Mouse (Mus musculus) CD4-positive, CD25-positive, alpha-beta regulatory T cell, adult 4 months (primary cell): ENCODE data around the gene Sell. TPM values are rescaled to one million over a fixed set of nuclear protein-coding genes. Genes with fewer than 3 reads are reported as not detected.

Experiments used
- polyA plus RNA-seq, 2 experiments: library from polyadenylated mRNA; unstranded; fragments of 100-300 nt; shearing (Covaris generic); gene quantifications; one replicate each; pipeline ENCODE4 v1.2.1; 2017

Gene Sell
- polyA plus RNA-seq, 2 experiments from 2014 or later = 554 to 560 TPM

Other genes with a start within 250 kb of the Sell start
- 10 to 100 TPM; 22.1 to 22.4 TPM for gene Scyl3, start 132.9 kb upstream of the Sell start, polyA plus RNA-seq
- gene BC055324, start 67.2 kb upstream of the Sell start, polyA plus RNA-seq = 1 to 10 TPM; 3.8 to 5.9 TPM
- 10 to 100 TPM; 22.9 to 25.2 TPM for gene Mettl18, start 67.1 kb upstream of the Sell start, polyA plus RNA-seq
- under 1 TPM in 1 of 2 experiments, not detected in 1; 0.22 TPM for gene Sele, start 13.7 kb upstream of the Sell start, polyA plus RNA-seq
- gene Selp, start 53.3 kb downstream of the Sell start, polyA plus RNA-seq = 1 to 10 TPM; 3.8 to 4.1 TPM
- gene F5, start 89.9 kb downstream of the Sell start, polyA plus RNA-seq = under 1 TPM in 1 of 2 experiments, not detected in 1; 0.04 TPM
- gene Slc19a2, start 187.1 kb downstream of the Sell start, polyA plus RNA-seq = 1 to 10 TPM in 1 of 2 experiments, under 1 TPM in 1; 0.76 to 1.6 TPM
- gene Ccdc181, start 213.6 kb downstream of the Sell start, polyA plus RNA-seq = 1 to 10 TPM; 6.8 to 8.8 TPM
- 10 to 100 TPM; 15.4 to 20.4 TPM for gene Nme7, start 242.1 kb downstream of the Sell start, polyA plus RNA-seq
- 10 to 100 TPM; 25.1 to 27.2 TPM for gene Blzf1, start 245.5 kb downstream of the Sell start, polyA plus RNA-seq